Mouse (Mus musculus) gastrocnemius, postnatal 14 days (tissue): Measurements from ENCODE around the gene Pnpo. TPM values are rescaled to one million over a fixed set of nuclear protein-coding genes. Genes with fewer than 3 reads are reported as not detected.

Experiments used
- DNase-seq: peaks from one replicate; pipeline ENCODE4 v3.0.0; 2021; ENCODE audit warnings: mixed read lengths
- intact Hi-C: fragments of 180-260 bp; cut with DNase I; formaldehyde crosslinking; loops from one replicate; pipeline ENCODE4 v1.15.1; 2025; ENCODE audit warnings: low total_unique reads
- total RNA-seq, 2 experiments: library from RNA; stranded (reverse); gene quantifications; 2 replicates each; pipeline ENCODE4 v1.2.3; 2021

Gene Pnpo
- total RNA-seq, 2 experiments from 2014 or later: 8.5 to 9.5 TPM

DNA sequence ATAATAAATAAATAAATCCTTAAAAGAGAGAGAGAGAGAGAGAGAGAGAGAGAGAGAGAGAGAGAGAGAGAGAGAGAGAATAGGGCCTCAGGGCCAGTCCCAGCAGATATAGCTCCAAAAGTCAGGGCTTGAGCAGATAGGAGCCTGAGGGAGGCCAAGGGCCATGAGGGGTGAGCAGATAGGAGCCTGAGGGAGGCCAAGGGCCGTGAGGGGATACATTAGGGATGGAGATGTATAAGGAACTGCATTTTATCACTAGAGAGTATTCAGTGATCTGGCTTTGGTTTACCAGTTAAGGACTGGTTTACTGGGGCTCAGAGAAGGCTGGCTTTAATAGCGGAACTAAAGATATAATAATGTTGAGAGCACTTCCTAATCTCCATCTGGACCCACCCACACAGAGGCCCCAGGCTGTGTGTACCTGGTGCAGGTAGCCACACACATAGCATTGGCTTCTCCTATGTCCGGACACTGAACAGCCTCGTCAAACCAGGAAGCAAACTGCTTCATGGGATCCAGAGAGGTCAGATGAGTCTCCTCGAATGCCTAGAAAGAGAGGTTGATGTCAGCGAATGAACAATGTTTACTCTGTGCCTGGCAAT, 1.7 kb downstream of the Pnpo start:
- intact Hi-C loops: no loop called here
- DNase-seq: no peak

DNA sequence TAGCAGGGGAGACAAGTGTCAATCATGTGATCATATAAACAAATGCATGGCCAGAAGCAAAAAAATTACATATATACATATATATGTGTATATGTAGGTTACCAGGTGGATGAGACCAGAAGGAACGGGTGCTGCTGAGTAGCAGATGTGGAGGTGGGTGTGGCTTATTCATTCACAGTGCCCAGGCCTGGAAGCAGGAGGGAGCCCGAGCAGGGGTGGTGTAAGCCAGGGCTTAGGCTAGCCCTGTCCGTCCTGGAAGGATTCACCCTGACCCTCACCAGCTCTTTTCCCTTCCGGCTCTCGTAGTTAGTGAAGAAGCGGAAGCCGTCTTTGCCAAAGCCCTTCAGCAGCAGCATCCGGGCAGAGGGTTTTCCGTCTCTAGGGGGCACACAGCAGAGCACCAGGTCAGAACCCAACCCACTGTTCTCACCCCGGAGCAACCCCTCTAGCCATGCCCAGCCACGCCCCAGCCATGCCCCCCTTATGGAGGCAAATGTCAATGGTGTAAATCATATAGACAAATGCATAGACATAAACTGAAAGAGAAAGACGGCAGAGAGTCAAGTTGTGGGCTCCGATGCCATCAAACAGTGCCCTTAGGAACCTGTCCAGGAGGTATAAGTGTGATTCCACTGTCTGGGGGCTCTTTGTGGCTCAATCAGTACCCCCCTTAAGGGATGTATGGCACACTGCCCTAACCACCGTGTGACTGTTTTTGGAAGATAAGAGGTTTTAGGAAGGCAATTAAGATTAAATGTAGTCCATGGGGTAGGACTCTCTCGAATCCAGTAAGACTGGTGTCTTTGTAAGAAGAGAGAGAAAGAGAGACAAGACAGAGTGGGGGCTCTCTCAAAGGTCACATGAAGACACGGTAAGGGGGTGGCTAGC, 3.0 kb downstream of the Pnpo start:
- DNase-seq: no peak
- intact Hi-C loops: no loop called here

DNA sequence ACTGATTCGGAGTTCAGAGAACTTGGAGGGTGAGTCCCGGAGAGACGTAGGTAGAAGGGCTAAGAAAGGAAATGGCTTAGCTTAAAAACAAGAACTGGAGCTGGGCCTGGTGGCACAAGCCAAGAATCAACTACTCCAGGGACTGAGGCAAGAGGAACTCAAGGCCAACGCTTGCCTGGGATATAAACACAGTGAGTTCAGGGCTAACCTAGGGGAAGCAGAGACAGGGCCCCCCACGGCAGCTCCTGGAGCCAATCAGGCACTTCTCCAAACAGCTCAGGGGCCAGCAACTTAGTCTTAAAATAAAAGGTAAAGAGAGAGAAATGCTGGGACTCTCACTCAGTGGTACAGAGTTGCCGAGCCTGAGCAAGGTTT, 5.4 kb downstream of the Pnpo start:
- intact Hi-C loops: no loop called here
- DNase-seq: no peak

DNA sequence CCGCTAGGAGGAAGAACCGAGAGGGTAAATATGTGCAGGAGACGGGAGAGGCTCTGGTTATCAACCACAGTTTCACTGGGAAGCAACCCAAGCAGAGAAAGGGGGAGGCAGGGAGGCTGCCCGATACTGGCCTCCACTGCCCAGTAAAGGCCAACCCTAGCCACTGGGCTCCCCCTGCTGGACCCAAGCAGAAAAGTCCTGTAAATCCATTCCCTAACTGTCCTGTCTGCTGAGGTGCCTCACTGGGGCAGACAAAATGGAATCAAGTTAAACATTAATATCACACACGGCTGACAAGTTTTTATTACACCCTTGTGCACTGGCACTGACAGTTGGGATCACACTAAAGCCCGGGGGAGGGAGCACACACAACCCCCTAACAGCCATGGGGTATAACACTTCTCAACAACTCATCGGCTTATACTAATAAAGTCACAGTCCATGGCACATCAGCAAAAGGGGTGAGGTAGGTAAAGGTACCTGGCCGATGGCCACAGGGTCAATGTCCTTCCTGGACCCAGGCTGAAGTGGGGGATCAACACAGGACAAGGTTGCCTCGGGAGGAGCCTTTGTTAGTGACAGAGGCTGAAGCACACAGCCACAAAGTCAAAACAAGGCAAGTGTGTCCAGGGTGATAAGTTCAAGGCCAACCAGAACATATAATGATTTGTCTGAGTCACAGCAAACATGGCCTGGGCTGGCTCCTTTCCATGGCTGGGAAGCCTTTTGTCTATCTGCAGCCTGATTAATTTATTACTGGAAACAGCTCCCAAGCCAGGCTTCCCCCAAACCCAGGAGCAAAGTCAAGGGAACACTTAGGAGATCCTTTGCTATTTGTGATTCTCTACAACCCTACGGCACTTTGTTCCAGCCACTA, 6.0 kb downstream of the Pnpo start:
- intact Hi-C loops: no loop called here
- peak; percentile 63 for DNase-seq

DNA sequence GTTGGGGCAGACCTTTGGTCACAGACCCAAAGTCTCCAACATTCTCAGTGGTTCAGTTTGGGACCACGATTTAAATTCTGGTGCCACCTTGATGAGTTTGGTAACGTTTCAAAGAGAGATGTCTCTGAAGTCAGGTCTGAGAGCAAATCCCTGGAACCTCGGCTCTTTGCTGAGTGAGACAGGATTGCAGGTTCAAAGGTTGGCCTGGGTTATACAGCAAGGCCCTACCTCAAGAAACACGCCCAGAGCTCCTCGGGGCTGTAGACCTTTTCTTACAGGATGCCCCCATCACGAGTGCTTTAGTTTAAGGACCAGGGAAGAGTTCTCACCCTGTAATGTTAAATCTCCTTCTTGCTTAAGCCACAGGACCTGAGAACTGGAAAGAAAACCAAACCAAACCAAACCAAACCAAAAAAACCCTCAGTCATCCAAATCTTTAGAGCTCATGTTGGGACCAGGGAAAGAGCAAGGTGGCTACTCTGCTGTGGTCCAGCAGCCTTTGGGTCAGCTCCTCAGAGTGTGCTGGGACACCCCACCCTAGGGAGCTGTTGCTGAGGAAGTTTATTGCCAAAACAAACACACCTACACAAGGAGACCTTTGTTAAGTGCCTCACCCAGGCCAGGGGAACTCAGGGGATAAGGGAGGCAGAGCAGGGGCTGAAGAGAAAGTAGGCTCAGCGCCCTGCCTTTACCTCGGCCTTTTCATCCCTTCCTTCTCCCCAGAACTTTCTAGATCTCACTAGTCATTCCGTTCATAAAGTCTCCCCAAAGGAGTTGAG, 7.7 kb downstream of the Pnpo start:
- intact Hi-C loops: no loop called here
- DNase-seq: no peak

DNA sequence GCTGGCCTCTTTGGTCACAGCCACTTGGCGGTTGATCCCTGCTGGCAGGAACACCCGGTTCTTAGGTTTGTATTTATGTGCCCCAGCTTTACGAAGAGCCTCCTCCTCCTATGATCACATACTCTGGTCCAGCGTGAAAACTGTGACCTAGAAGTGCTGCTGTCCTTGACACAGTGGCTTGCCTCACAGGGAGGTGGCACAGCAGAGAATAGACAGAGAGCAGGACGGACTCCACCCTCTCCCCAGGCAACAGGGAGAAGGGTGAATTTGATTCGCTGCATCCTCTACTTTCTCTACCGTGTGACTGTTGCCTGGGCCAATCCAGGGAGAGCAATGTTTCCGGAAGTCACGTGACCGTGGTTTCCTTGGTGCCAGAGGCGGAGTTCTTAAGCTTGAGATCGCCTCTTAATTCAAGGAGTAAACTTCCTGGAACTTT, 8.8 kb downstream of the Pnpo start:
- intact Hi-C loops: no loop called here
- peak; percentile 48 for DNase-seq

DNA sequence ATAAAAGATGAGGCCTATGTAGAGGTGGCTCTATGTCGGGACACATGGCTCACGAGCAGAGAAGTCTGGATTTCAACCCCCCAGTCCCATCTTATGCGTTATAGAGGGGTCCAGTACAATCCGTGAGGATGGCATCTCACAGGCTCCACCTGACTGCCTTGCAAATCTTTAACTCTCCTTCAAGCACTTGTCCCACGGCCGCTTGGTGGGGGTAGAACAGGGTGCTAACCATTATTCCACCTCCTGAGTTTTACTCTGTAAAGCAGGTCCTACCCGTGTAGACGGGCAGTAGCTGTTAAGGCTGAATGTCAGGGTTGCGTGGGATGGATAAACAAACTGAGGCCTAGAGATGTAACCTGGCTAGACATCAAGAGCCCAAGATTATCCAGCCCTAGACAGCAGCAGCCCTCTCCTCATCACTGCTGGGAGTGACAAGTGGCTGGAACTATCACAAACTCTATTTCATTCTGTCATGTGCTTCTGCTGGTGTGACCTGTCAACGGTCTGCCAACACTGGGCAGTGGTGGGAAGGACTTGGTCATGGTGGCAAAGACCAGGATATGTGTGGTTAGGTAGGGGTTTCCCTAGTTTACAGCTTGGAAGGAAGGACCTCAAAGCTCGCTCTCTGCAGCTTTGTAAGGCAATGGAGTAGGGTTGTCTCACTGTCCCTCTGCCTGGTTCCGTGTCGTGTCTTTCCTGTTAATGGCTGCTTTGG, 10.1 kb downstream of the Pnpo start:
- intact Hi-C loops: no loop called here
- DNase-seq: no peak

DNA sequence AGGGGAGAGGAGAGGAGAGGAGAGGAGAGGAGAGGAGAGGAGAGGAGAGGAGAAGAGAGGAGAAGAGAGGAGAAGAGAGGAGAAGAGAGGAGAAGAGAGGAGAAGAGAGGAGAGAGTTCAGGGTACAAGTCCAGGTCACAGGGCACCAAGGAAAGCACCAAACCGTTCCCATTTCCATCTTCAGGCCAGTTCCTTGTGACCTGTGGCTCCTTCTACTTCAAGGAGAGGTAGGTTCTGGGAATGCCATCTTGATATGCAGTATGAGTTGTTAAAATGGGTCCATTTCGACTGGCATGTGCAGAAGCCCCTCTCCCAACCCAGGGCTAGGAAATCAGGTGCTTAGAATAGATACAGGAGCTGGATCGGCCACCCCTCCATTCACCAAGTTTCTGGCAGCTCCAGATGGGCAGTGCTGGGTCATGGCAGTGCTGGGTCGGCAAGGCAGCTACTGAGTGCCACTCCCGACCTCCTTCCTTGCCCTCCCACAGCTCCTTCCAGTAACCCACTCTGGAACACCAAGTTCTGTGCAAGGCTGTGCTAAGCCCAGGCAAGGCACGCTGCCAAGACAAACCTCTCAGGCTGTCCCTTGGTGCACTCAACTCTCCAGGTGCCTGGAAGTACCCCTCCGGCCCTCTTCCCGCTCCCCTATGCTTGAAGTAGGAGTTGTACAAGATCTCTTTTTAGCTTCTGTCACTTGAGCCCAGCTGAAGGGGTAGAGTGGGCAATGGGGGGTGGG, 12.3 kb downstream of the Pnpo start:
- intact Hi-C loops: no loop called here
- no peak for DNase-seq

DNA sequence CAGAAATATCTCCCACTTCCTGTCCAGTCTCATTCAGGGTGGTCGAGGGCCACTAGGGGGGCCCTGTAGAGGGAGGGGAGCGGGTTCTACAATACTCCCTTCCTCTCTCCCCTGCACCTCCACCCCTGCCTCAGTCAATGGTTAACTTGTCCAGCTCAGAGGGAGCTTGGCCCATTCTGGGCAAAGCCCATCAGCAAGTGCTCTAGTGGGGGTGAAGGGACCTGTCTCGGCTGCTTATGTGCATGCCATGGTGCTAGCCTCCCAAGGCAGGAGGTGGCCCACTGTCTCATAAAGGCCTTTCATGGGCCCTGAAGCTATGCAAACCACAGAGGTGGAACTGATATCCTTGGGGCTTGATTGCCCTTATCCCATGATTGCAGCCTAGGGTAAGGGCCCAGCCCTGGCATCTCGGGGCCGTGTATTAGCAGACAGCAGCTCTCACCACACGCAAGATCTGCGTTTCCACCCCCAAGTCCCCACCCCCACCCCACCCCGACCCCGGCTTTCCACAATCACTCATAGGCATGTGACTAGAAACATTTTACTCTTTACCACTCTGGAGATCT, 13.9 kb downstream of the Pnpo start:
- no peak for DNase-seq
- intact Hi-C loops: no loop called here

DNA sequence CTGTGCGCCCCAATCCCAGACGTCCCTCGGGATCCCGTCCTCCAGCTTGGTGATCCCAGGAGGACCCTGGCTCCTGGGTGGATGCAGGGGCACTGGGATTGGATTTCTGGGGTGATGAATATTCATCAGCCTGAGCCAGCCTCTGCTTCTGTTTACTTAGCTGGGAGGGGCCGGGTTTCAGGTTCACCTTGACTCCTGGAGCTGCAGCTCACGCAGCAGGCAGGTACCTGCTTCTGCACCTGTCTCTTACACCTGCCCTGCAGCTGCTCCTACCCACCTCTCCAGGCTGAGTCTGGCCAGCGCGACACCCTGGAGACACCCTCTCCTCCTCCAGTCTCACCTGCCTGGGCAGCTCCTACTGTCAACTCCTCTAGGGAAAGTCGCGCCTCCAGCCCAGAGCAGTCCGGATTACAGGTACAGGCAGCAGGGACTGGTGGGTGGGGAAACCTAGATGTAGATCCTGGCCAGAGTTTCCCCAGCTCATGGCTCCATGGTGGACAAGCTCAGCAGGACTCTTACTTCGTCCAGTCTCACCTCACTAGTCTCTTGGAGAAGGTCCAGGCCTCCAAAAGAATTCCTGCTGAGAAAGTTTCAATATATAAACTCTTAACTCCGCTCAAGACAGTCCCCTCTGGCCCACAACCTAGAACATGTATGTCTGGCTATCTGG, 14.6 kb downstream of the Pnpo start:
- DNase-seq: no peak
- intact Hi-C loops: no loop called here

DNA sequence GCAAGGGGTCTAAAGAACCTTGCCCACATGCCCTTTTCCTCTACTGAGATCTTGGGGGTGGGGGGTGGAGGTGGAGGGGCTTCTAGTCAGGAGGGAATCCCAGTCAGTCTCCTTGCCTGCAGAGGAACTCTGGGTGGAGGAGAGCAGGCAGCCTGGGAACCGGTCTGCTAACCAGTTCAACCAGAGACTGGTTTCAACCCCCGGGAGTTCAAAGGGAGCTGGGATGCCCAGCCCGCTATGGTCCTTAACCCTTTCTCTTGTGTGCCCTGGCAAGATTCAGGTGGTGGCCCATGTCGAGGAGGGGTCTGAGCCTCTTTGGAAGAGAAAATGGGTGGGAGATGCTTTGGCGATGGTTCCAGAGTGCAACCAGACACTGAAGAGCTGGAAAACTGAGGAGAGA, 15.1 kb downstream of the Pnpo start:
- intact Hi-C loops: no loop called here
- DNase-seq: no peak

DNA sequence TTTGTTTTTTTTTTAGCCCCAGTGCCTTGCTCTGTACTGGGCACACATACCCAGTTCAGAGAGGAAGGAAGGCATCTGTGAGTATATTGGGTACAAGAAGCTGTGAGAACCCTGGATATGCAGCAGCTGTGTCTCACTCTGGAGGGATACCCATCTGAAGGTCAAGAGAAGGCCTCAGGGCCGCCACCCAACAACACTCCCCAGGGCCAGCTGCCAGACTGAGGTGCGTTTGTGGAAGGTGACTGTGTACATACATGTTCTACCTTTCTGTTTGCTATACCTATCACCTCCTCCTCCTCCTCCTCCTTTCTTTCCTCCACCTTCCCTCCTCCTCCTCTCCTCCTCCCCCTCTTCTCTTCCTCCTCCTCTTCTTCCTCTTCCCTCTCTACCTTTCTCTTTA, 15.7 kb downstream of the Pnpo start, which contains the start of gene Prr15l:
TSS of gene Prr15l (plus strand) at position 17 of the 400 bp plus-strand sequence.
- intact Hi-C loops: no loop called here
- no peak for DNase-seq

DNA sequence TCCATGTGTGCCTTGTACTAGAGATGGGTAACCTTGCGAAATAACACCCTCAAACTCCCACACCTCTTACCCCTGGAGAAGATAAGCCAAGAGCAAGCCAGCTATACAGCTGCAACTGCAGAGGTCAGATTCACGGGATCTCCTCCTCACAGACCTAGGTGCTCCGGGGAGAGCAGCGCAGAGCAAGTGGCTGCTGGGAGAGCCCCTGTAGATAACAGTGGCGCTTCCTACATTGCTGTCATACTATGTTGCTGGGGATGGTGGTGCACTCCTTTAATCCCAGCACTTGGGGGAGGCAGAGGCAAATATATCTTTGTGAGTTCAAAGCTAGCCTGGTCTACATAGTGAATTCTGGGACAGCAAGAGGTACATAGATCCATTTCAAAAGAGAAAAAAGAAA, 17.2 kb downstream of the Pnpo start:
- DNase-seq: no peak
- intact Hi-C loops: no loop called here

DNA sequence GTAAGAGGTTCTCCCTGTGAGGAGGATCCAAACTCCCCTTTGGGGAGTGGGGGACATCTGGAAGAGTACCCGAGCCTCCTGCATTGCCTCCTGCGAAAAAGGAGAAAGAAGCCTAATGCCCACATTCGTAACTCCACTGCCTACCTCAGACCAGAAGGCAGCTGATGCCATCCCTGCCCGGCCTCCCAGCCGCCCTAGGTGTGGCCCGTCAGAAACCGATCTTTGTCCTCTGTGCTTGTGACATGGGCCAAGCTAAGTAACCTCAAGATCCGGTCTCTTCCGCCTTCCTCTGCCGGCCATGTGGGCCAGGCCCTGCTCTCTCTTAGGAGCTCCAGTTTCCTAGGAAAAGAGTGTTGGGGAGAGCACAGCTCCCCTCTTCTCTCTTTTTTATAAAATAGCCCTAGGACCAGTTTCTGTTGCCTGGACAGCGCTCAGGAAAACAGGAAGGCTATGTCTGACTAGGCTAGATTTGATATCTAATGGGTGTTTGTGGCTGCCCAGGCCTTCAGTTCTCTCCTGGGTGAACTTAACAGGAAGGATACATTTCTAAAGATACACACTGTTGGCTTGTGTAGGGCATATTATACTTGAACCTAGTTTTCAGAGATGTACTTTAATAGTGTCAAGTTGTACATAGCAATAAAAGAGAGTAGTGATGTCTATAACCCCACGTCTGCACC, 18.2 kb downstream of the Pnpo start:
- DNase-seq: no peak
- intact Hi-C loops: no loop called here

DNA sequence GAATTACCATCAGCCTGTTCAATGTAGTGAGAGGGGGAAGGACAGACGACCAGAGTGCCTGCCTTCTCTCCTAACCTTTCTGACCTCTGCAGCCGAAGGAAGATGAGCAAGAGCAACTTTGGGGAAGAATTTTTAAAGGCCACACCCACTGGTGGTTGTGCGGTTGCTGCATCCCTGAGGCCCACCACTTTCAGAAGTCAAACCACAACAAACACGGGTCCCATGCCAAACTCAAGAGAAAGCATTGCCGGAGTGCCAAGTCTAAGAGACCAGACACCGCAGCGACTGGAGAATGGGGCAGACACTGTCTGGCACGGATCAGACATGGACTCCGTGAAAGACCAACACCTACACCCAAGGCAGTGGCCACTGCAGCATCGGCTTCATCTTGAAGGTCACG, 18.9 kb downstream of the Pnpo start:
- intact Hi-C loops: no loop called here
- DNase-seq: no peak

DNA sequence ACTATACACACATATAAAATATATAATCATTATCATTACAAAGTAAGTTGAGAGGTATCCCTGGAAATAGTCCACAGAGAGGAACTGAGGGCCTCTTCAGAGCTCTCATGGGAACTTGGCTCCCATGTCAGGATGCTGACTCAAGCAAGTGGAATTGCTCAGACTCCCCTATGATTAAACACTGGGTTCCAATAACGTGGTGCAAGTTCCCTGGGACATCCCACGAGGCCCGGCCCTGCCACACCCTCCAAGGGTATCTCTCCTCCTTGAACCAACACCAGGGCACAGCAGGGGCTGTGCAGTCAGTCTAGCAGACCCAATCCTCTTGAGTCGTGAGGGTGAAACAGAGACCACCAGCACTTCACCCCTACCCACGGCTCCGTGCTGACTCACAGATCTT, 24.8 kb downstream of the Pnpo start:
- intact Hi-C loops: loop anchor here (5.0 kb wide), 1 partner anchor 43 kb away; no protein-coding TSS in a partner anchor
- DNase-seq: no peak

DNA sequence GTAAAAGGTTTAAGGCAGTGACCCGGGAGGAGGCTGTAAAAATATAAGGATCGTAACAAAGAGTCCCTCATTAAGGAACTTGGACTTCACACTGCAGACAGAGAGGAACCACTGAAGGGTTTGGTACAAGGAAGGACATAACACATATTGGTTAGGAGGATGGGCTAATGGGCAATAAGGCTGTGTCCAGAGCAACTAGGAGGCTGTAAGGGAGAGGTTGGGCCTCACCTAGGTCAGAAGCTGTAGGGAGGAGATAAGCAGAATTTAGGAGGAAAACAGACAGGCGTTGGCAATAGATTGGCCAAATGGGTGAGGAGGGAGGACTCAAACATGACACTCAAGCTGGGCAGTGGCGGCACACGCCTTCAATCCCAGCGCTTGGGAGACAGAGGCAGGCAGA, 26.4 kb downstream of the Pnpo start:
- intact Hi-C loops: loop anchor here (5.0 kb wide), 1 partner anchor 45 kb away; no protein-coding TSS in a partner anchor
- no peak for DNase-seq
